Mouse (Mus musculus): ENCODE results near the gene Rhog.
A peak's percentile ranks its signal among the peaks of the same experiment; 100 is the strongest.
"Not testable (repeated sequence)": the region's sequence is repeated elsewhere in the genome, so short reads cannot be mapped to it uniquely, and the experiment has no call there.

The Rhog gene

DNA sequence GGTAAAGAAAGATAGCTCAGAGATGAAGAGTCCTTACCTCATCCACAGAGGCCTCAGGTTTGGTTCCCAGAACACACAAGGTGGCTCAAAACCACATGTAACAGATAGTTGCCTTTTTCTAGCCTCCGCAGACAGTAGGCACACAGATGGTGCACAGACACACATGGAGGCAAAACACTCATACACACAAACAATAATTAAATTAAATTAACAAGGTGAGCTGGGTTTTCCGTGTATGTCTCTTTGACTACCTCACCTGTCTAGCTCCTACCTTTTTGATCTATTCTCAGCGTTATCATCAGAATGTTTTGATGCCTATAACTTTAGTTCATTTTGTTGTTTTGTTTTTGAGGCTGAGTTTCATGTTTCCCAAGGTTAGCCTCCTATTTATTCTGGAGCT lies at the start of gene Rhog:
Rhog (minus strand) TSS at position 101 of the 400 bp plus-strand sequence.
- DNase-seq, result no peak

- no peak for DNase-seq
Observed at GRCm38 (mm10) chr7:102305596-102305995, 49.7 kb upstream of the Rhog start.

DNA sequence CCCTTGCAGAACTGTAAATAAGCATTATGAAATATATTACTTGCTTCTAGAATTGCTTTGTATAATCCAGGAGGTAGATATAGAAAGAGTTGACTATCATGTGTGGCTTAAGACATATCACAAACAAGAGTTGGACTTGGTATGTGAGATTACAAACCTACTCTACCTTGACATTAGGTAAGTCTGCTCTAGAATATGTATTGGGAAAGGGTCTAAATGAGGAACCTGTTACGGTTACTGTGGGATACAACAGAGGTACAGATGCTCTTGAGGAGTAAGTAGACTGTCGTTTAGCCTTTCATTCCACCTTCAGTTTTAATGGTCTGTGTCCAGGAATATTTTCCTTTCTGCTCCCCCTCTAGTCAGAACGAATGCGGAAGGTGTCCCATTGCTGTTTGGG lies 46.6 kb upstream of the Rhog start:
- DNase-seq, result no peak

- no peak for DNase-seq
Observed at GRCm38 (mm10) chr7:102300761-102301160, 44.9 kb upstream of the Rhog start.

DNA sequence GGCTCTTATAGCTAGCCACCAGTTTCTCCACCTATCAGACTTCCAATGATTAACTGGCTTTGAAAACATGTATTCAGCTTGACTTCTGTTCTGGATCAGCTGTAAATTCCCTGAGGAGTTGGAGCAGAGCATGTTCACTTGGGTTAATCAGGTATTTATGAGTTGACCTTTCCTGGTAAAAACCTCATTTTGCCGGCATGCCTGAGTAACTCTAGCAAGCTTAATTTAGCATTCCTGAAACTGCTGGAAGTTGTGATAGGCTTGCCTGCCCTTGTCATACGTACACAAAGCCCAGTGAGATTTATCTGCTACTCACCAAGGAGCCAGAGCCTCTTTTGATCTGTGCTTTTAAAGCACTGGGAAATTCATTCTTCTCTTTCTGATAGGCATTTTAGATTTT lies 37.4 kb upstream of the Rhog start:
- DNase-seq, result no peak

DNA sequence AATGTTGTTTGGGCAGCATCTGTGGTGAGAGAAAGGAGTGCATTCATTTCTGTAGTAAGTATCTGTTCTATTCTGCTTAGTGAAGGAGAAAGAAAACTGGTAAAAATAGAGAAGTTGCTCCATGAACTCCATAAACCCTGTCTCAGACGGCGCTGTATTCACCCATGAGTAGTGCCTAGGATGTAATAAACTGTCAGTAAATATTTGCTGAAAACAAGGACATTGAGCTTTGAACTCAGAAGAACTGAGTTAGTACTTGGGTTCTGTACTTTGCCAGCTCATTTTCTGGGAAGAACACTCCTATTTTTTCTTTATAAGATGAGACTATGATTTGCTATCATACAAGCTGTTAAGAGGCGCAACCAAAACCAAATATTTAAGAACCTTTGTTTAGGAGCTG lies 36.4 kb upstream of the Rhog start:
- no peak for DNase-seq

- DNase-seq, result no peak
Observed at GRCm38 (mm10) chr7:102289466-102289865, 33.6 kb upstream of the Rhog start.

- peak; percentile 18 to 41 for DNase-seq
Observed at GRCm38 (mm10) chr7:102282261-102282660, 26.4 kb upstream of the Rhog start.

DNA sequence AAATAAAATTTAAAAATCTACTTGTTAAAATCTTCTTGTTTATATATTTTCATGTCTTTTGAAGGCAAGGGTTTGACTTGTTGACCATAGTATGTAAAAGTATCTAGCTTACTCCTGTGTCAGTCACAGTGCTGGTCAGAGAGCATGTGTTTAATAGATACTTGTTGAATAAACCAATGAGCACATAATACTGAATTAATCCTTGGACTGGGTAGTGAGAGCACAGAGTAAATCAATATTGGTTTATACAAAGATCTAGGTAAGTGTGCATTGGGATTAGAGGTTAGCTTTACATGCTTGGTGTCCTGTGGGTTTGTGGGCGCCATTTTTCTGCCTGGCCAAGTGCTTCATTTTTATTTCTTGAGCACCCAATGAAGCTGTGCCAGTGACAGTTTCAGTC lies 25.5 kb upstream of the Rhog start:
- DNase-seq, result no peak

GRCm38 (mm10) chr7:102272422-102272948 lies 16.6 kb upstream of the Rhog start:
- no peak for DNase-seq

GRCm38 (mm10) chr7:102268395-102268748 lies 12.5 kb upstream of the Rhog start:
- no peak for DNase-seq

- DNase-seq, result peak in 1 of 2 experiments; percentile 85
Observed at GRCm38 (mm10) chr7:102267601-102268394, 11.9 kb upstream of the Rhog start, which contains the start of gene Stim1. Stim1 (plus strand) TSS chr7:102267806.

GRCm38 (mm10) chr7:102267113-102267579 lies 11.3 kb upstream of the Rhog start:
- DNase-seq, result peak; percentile 94 to 96

DNA sequence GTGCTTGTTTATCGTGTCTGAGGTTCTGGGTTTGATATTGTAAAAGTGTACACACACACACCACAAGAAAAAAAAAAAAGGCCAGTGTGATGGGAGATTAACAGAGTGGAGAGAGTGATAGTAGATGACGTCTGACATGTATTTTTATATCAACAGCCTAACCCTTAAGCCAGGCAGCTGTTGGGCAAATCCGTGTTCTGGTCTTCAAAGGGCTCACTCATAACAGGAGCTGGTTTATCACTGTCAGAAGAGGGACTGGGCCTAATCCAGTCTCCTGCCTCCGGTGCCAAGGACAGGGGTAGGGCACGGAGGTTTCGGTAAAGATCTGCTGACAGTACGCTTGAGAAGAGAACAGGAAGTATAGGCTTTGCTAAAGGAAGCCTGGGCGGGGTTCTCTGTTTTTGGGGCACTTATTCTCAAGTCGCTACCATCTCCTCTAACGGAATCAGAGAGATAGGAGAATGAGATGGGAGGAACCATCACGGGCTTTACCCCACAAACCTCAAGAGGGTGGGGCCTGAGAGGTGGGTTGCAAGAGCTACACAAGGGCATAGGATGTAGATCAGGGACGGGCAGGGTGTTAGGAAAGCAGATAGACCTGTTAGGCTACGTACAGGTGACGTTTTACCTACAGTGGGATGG lies 10.7 kb upstream of the Rhog start:
- DNase-seq, result peak; percentile 41 to 57

DNA sequence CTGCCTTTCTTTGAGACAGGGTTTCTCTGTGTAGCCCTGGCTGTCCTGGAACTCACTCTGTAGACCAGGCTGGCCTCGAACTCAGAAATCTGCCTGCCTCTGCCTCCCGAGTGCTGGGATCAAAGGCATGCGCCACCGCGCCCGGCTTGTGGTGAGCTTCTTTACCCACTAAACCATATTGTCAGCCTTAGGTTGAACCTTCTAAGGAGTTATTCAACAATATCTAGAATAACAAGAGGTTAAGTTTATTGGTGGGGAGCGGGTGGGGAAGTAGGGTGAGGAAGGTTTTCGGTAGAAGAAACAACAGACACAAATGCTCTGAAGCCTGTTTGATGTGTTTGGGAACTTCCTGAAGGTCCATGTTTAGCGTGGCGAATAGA lies 10.2 kb upstream of the Rhog start:
- not testable (repeated sequence) for DNase-seq

DNA sequence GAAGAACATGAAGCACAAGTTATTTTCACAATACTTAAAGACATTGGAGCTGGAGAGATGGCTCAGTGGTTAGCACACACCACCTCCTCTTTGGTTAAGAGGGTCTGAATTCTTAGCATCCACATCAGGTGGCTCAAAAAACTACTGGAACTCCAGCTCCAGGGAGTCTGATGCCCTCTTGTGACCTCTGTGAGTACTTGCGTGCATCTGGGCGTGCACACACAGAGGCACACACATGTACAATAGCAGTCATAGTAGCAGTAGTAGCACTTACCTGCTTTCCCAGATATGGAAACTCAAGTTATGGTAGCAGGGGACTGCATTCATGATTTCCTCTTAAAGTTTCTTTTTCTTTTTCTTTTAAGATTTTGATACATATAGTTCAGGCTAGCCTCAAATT lies 7.2 kb upstream of the Rhog start:
- no peak for DNase-seq

- DNase-seq, result no peak
Observed at GRCm38 (mm10) chr7:102260518-102260917, 4.7 kb upstream of the Rhog start.

DNA sequence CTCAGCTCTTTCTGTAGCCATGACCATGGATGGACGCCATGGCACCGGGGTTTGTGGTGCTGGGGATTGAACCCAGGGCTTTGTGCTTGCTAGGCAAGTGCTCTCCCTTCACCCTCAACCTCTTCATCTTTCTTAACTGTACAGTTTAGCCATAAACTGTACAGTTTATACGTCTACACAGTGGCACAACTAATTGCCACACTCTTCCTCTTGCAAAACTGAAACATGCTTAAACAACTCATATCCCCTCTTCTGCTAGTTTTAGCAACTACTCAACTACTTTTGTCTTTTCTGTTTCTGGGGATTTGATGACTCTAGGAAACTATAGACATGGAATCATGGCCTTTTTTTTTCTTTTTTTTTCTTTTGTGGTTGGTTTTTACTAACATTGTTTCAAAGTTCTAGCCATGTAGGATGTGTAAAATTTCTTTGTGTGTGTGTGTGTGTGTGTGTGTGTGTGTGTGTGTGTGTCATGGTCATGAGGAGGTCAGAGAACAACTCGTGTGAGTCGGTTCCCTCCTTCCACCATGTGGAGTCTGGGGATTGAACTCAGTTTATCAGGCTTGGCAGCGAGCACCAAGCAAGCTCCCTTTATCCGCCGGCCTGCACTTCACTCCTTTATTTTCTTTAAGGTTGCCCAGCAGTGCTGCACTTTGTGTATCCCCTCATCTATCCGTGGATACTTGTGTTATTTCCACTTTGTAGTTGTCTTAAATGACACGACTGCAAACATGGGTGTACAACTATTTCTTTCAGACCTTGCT lies 4.0 kb upstream of the Rhog start:
- DNase-seq, result no peak

DNA sequence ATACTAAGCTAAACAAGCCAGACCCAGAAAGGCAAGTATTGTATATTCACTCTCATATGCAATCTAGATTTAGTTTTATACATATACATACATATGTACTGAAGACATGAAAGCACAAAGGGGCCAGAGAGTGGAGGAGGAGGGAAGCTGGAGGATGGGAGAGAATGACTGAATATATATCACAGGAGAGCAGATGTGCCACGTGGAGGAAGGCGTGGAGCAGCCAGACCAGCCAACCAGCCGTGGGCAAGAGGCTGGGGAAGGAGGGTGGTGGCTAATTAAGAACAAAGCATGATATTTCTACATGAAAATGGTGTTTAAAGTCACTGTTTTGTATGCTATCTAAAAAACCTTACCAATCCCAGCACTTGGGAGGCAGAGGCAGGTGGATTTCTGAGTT lies 2.9 kb upstream of the Rhog start:
- no peak for DNase-seq

- peak; percentile 81 to 88 for DNase-seq
Observed at GRCm38 (mm10) chr7:102258189-102258588, 2.3 kb upstream of the Rhog start.

DNA sequence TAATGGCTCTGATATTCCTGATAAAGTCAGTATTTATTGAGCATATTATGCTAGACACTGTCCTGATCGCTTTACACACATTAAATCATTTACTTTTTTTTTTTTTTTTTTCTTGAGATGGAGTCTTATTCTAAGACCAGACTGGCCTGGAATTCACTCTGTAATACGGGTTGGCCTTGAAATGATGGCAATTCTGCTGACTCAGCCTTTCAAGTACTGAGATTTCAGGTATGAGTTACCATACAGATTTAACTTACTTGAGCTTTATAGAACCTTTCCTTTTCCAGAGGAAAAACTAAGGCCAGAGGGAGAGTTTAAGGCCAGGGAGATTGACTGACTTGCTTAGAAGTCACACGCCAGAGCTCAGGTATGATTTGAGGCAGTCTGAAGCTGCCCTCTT lies 782 bp upstream of the Rhog start:
- DNase-seq, result no peak

- no peak for DNase-seq
Observed at GRCm38 (mm10) chr7:102253631-102254030, 2.2 kb downstream of the Rhog start.

DNA sequence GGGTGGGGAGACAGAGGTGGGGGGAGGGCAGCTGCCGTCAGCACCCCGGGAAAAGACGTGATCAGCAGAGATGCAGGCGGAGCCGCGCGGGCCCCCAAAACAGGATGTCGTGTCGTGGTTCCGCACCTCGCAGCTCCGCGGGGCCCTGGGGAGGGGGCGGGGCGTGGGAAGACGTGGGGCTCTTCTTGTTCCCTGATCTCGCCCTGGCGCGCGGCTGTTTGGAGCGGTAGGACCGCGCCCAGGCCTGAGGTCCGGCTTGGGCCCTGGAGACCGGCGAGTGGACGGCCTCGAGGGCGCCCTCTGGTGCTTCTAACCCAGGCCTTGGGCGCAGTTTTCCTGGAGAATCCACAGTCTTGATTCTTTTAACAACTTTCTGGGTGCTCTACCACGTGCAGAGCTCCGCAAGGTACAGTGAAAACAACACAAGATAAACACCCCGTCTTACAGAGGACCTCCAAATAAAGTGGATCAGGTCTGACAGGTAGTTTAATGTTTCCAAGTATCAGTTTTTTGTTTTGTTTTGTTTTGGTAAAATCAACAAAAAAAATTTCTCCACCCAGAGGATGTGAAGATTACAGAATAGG lies 5.1 kb downstream of the Rhog start:
- peak; percentile 95 to 97 for DNase-seq
